Mouse (Mus musculus): ENCODE measurements around the gene Rbfox1. TPM values are rescaled to one million over a fixed set of nuclear protein-coding genes. Genes with fewer than 3 reads are reported as not detected.

The Rbfox1 gene
- polyA plus RNA-seq, 1 experiment = 0.21 TPM

DNA sequence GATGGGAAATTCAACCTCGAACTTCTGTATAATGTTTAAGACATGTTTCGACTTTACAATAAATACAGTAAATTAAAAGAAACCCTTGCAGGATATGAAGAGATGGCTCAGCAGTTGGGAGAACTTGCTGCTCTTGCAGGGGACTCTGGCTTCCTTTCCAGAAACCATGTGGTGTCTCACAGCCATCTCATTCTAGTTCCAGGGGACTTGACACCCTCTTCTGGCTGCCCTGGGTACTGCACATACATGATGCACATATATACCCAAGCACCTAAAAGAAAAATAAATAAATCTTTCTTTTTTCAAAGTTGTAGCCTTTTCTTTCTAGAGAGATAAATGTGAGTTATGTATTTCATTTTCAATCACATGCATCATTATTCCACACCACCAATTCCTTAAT lies 512.5 kb downstream of the Rbfox1 start:
- TF ChIP-seq FLI1 (IDR thresholded peaks at IDR 0.05; ENCODE audit: low read length) = no peak
- no peak for TF ChIP-seq GATA1 (IDR thresholded peaks at IDR 0.05; ENCODE audit: borderline replicate concordance, low read length)
- no peaks in the 10 kb centered on the region for H3K9me3 ChIP-seq
- no peaks in the 10 kb centered on the region for H3K4me1 ChIP-seq
- no peak overlapping the region for H3K4me3 ChIP-seq (replicated peaks)
- no peaks in the 10 kb centered on the region for H3K36me3 ChIP-seq (replicated peaks; ENCODE audit: low read length)
- H3K27me3 ChIP-seq (replicated peaks) = no peaks in the 10 kb centered on the region

DNA sequence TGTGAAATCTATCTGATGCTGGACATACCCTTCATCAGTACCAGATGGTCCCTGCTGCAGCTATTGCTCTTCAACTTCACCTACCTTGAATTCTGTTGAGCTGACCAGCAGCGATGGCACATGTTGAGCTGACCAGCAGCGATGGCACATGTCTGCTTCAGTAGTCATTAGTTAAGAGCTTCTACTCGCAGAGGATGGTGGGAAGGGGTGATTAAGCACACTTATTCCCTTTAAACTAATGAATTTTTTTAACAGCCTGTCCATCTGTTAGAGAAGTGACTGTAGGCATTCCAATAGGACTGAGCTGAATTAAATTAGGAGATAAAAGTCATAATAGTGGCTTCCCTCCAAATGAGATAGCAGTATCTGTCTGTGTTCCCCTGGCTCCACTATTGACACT lies 517.7 kb downstream of the Rbfox1 start:
- no peaks in the 10 kb centered on the region for H3K36me3 ChIP-seq (replicated peaks; ENCODE audit: low read length)
- H3K4me3 ChIP-seq (replicated peaks) = no peak overlapping the region
- H3K4me1 ChIP-seq = no peaks in the 10 kb centered on the region
- H3K9me3 ChIP-seq = no peaks in the 10 kb centered on the region
- no peaks in the 10 kb centered on the region for H3K27me3 ChIP-seq (replicated peaks)
- TF ChIP-seq GATA1 (IDR thresholded peaks at IDR 0.05; ENCODE audit: borderline replicate concordance, low read length) = no peak
- TF ChIP-seq FLI1 (IDR thresholded peaks at IDR 0.05; ENCODE audit: low read length) = no peak

GRCm38 (mm10) chr16:6414846-6415245 lies 529.7 kb downstream of the Rbfox1 start:
- Histone ChIP-seq H3K4me1 (no peaks in the 10 kb centered on the region), H3K4me3 (replicated peaks) (no peak overlapping the region), H3K9me3 (no peaks in the 10 kb centered on the region), H3K27me3 (replicated peaks) (no peaks in the 10 kb centered on the region), H3K36me3 (replicated peaks; ENCODE audit: low read length) (no peaks in the 10 kb centered on the region)
- no peak for TF ChIP-seq GATA1 (IDR thresholded peaks at IDR 0.05; ENCODE audit: borderline replicate concordance, low read length)
- TF ChIP-seq FLI1 (IDR thresholded peaks at IDR 0.05; ENCODE audit: low read length) = no peak

DNA sequence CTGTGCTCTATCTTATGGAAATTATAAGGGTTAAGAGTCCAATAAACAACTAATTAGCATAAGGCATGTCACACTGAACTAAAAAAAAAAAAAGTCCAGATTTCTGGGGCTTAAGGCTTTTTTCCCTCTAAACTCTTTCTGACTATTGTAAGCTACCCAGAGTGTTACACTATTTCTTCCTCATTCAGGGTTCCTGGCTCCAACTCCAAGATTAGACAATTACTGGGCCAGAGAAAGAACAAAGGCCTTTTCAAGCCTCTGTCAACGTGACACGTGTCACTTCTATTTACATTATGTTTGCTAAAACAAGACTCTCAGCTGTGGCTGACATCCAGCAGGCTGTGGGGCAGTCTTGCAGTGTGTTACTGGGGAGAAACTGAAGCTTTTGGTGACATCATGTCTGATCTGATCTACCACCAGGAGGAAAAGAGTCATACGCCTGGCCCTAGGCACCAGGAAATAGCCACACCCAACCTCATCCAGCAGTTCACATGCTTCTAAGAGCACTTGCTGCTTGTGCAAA lies 536.5 kb downstream of the Rbfox1 start:
- H3K36me3 ChIP-seq (replicated peaks; ENCODE audit: low read length) = no peaks in the 10 kb centered on the region
- peaks cover 6% of the 10 kb centered on the region for H3K9me3 ChIP-seq
- TF ChIP-seq FLI1 (IDR thresholded peaks at IDR 0.05; ENCODE audit: low read length) = no peak
- TF ChIP-seq GATA1 (IDR thresholded peaks at IDR 0.05; ENCODE audit: borderline replicate concordance, low read length) = no peak
- H3K27me3 ChIP-seq (replicated peaks) = no peaks in the 10 kb centered on the region
- no peaks in the 10 kb centered on the region for H3K4me1 ChIP-seq
- no peak overlapping the region for H3K4me3 ChIP-seq (replicated peaks)

DNA sequence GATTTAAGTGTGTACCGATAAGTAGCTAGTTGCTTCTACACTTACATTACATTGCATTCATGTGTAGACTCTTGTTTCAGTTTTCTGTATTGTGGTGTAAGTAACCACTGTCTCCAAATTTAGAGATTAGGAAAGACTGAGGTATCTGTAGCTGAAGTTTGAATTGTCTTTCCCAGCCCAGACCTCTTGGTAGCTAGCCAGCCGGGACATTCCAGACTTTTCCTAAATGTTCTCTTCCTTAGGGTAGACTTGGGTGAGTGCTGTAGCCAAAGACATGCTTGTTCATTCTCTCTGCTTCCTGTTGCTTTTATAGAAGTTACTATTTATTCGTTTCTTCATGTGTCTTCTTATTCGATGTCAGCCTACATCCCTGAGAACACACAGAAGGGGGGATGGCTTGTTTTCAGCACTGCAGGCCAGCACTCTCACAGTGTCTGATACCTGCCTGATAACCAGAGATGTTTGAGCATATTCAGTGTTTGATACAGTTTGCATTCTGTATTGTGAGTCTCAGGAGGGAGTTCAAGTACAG lies 538.8 kb downstream of the Rbfox1 start:
- H3K9me3 ChIP-seq = peaks cover 6% of the 10 kb centered on the region
- no peak for TF ChIP-seq FLI1 (IDR thresholded peaks at IDR 0.05; ENCODE audit: low read length)
- TF ChIP-seq GATA1 (IDR thresholded peaks at IDR 0.05; ENCODE audit: borderline replicate concordance, low read length) = no peak

GRCm38 (mm10) chr16:6424738-6425137 lies 539.6 kb downstream of the Rbfox1 start:
- H3K4me3 ChIP-seq (replicated peaks) = no peak overlapping the region
- H3K4me1 ChIP-seq = no peaks in the 10 kb centered on the region
- no peaks in the 10 kb centered on the region for H3K36me3 ChIP-seq (replicated peaks; ENCODE audit: low read length)
- no peak for TF ChIP-seq GATA1 (IDR thresholded peaks at IDR 0.05; ENCODE audit: borderline replicate concordance, low read length)
- TF ChIP-seq FLI1 (IDR thresholded peaks at IDR 0.05; ENCODE audit: low read length) = no peak
- H3K27me3 ChIP-seq (replicated peaks) = no peaks in the 10 kb centered on the region
- H3K9me3 ChIP-seq = peaks cover 6% of the 10 kb centered on the region

More for the DNA sequence above, 538.8 kb downstream of the Rbfox1 start:
- Histone ChIP-seq H3K4me3 (replicated peaks) (no peak overlapping the region), H3K27me3 (replicated peaks) (no peaks in the 10 kb centered on the region), H3K4me1 (no peaks in the 10 kb centered on the region), H3K36me3 (replicated peaks; ENCODE audit: low read length) (no peaks in the 10 kb centered on the region)

- no peaks in the 10 kb centered on the region for H3K27me3 ChIP-seq (replicated peaks)
- no peaks in the 10 kb centered on the region for H3K36me3 ChIP-seq (replicated peaks; ENCODE audit: low read length)
- TF ChIP-seq GATA1 (IDR thresholded peaks at IDR 0.05; ENCODE audit: borderline replicate concordance, low read length) (no peak), FLI1 (IDR thresholded peaks at IDR 0.05; ENCODE audit: low read length) (no peak)
- no peaks in the 10 kb centered on the region for H3K9me3 ChIP-seq
- H3K4me1 ChIP-seq = no peaks in the 10 kb centered on the region
- no peak overlapping the region for H3K4me3 ChIP-seq (replicated peaks)
Measured at GRCm38 (mm10) chr16:6427292-6428281, 542.4 kb downstream of the Rbfox1 start.

DNA sequence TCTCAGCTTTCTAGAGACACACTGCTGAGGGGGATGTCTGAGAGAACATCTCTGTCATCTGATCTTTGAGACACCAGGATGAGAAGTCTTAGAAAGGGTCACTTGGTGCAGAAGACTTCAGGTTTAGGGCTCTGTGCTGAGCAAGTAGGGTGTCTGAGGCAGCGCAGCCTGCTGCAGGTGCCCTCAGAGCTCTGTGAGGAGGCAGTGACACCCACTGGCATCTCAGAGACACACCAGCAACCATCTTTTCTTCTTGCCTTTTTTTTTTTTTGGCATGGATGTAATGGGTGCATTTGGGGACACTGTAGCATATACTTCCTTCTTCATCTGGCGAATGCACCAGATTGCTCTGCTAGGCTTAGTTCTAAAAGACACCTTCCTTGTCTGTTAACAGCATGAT lies 545.8 kb downstream of the Rbfox1 start:
- Histone ChIP-seq H3K27me3 (replicated peaks) (no peaks in the 10 kb centered on the region), H3K4me3 (replicated peaks) (no peak overlapping the region), H3K36me3 (replicated peaks; ENCODE audit: low read length) (no peaks in the 10 kb centered on the region), H3K4me1 (no peaks in the 10 kb centered on the region), H3K9me3 (no peaks in the 10 kb centered on the region)
- no peak for TF ChIP-seq GATA1 (IDR thresholded peaks at IDR 0.05; ENCODE audit: borderline replicate concordance, low read length)
- TF ChIP-seq FLI1 (IDR thresholded peaks at IDR 0.05; ENCODE audit: low read length) = no peak

DNA sequence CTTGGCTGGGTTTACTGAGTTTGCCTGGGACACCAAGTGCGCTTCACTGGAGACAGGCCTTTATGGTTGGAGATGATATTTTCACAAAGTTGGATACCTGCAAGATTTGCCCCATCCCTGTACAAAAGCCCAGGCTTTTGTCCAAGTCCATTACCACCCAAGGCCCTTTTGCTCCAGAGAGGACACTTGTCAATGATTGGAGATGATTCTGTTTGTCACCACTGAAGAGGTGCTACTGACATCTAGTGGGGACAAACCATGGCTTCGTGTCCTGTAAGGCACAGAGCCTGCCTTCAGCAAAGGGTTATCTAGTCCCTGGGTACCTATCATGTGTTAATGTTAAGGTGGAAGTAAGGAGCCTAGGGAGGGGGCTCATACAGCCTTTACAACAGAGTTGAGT lies 551.3 kb downstream of the Rbfox1 start:
- Histone ChIP-seq H3K36me3 (replicated peaks; ENCODE audit: low read length) (no peaks in the 10 kb centered on the region), H3K27me3 (replicated peaks) (no peaks in the 10 kb centered on the region), H3K4me3 (replicated peaks) (no peak overlapping the region), H3K9me3 (no peaks in the 10 kb centered on the region), H3K4me1 (no peaks in the 10 kb centered on the region)
- TF ChIP-seq GATA1 (IDR thresholded peaks at IDR 0.05; ENCODE audit: borderline replicate concordance, low read length) (no peak), FLI1 (IDR thresholded peaks at IDR 0.05; ENCODE audit: low read length) (no peak)

- no peak overlapping the region for H3K4me3 ChIP-seq (replicated peaks)
- no peaks in the 10 kb centered on the region for H3K36me3 ChIP-seq (replicated peaks; ENCODE audit: low read length)
- no peaks in the 10 kb centered on the region for H3K9me3 ChIP-seq
- no peaks in the 10 kb centered on the region for H3K27me3 ChIP-seq (replicated peaks)
- TF ChIP-seq FLI1 (IDR thresholded peaks at IDR 0.05; ENCODE audit: low read length) (no peak), GATA1 (IDR thresholded peaks at IDR 0.05; ENCODE audit: borderline replicate concordance, low read length) (no peak)
- H3K4me1 ChIP-seq = no peaks in the 10 kb centered on the region
Measured at GRCm38 (mm10) chr16:6448250-6448649, 563.1 kb downstream of the Rbfox1 start.

All from megakaryocyte, embryonic 14.5 days (primary cell).